Mouse (Mus musculus) thymus, adult 2 months (tissue): ENCODE measurements around the gene Sppl2a.

Experiments
- CTCF ChIP-seq: fragments of 200-500 bp; IDR thresholded peaks from 2 replicates; pipeline ENCODE4 v1.5.1; 2012; ENCODE audit warnings: mild to moderate bottlenecking, control low read depth, low read length, moderate library complexity, borderline replicate concordance; ENCODE audit not compliant: control insufficient read depth, poor library complexity, insufficient read depth; ENCODE audit errors: extremely low read depth
- POLR2A ChIP-seq: fragments of 200-500 bp; IDR thresholded peaks from 2 replicates; pipeline ENCODE4 v1.6.1; 2012; ENCODE audit warnings: mild to moderate bottlenecking, low read length, control low read depth, moderate library complexity; ENCODE audit not compliant: control insufficient read depth, poor library complexity, insufficient read depth; ENCODE audit errors: extremely low read depth

- TF ChIP-seq POLR2A (no peak), CTCF (no peak)
These were observed 41.3 kb downstream of the Sppl2a start for GRCm38 (mm10) chr2:126891743-126892142.
